Mouse (Mus musculus) E14TG2a.4 (cell line): ENCODE results near the gene Fbxo4.

ENCODE experiments used
- CTCF ChIP-seq: conservative IDR thresholded peaks from 2 replicates; pipeline ENCODE4 v1.5.1; 2014; ENCODE audit warnings: low read length
- NANOG ChIP-seq: IDR thresholded peaks from 2 replicates; pipeline ENCODE4 v1.6.1; 2014; ENCODE audit warnings: borderline replicate concordance, low read length, mixed read lengths

- TF ChIP-seq CTCF, result no peak
- TF ChIP-seq NANOG, result no peak
Measured at GRCm38 (mm10) chr15:3979061-3979848, at the start of gene Fbxo4.
